Mouse (Mus musculus) myocyte (in vitro differentiated cells): Measurements from ENCODE around the gene Hus1b.

Experiments
- MYOD1 ChIP-seq, 3 experiments: IDR thresholded peaks; one replicate each; pipeline ENCODE4 v1.6.1; 2011; ENCODE audit warnings: control low read depth in 2 of 3, low read depth in 2 of 3, mild to moderate bottlenecking in 2 of 3, moderate library complexity in 1 of 3; ENCODE audit not compliant: insufficient read length in 2 of 3, control insufficient read depth in 1 of 3
- POLR2A ChIP-seq: IDR thresholded peaks from one replicate; pipeline ENCODE4 v1.6.1; 2011; ENCODE audit warnings: low read depth, mild to moderate bottlenecking, control low read depth, moderate library complexity; ENCODE audit not compliant: insufficient read length
- POLR2AphosphoS2 ChIP-seq: IDR thresholded peaks from one replicate; pipeline ENCODE4 v1.6.1; 2011; ENCODE audit warnings: low read depth, control low read depth; ENCODE audit not compliant: insufficient read length
- REST ChIP-seq: IDR thresholded peaks from one replicate; pipeline ENCODE4 v1.6.1; 2011; ENCODE audit warnings: mild to moderate bottlenecking, control low read depth, moderate library complexity; ENCODE audit not compliant: insufficient read depth, insufficient read length

- TF ChIP-seq POLR2A (no peak), POLR2AphosphoS2 (no peak), MYOD1 (IDR thresholded peaks at IDR 0.05; ENCODE audit: control insufficient read depth in 1 of 3, insufficient read length in 2 of 3, low read depth in 2 of 3) (no peak), REST (no peak)
These were observed 30.7 kb upstream of the Hus1b start for GRCm38 (mm10) chr13:30978224-30978623.
